Mouse (Mus musculus) small intestine, adult 2 months (tissue): Measurements from ENCODE around the gene Glyctk. TPM values are rescaled to one million over a fixed set of nuclear protein-coding genes. Genes with fewer than 3 reads are reported as not detected.
A peak's percentile ranks its signal among the peaks of the same experiment; 100 is the strongest.

Experiments
- H3K27ac ChIP-seq: fragments of 200-500 bp; 2 replicates; pipeline ENCODE4 v1.5.1; 2012; ENCODE audit warnings: low read depth, low read length, control low read depth, inconsistent platforms; ENCODE audit not compliant: insufficient read depth
- H3K27me3 ChIP-seq: fragments of 200-500 bp; 2 replicates; pipeline ENCODE4 v1.6.1; 2012; ENCODE audit warnings: mild to moderate bottlenecking, moderate library complexity, low read length, inconsistent platforms; ENCODE audit not compliant: control insufficient read depth, insufficient read depth
- H3K36me3 ChIP-seq: fragments of 200-500 bp; 2 replicates; pipeline ENCODE4 v1.6.1; 2012; ENCODE audit warnings: mild to moderate bottlenecking, low read length, control low read depth, inconsistent platforms; ENCODE audit not compliant: control insufficient read depth, insufficient read depth
- H3K4me1 ChIP-seq: fragments of 200-500 bp; 2 replicates; pipeline ENCODE4 v1.6.1; 2012; ENCODE audit warnings: low read length, inconsistent platforms, mixed read lengths; ENCODE audit not compliant: control insufficient read depth, insufficient read depth, insufficient read length
- H3K4me3 ChIP-seq: fragments of 200-500 bp; 2 replicates; pipeline ENCODE4 v1.5.1; 2012; ENCODE audit warnings: low read depth, mild to moderate bottlenecking, control low read depth, inconsistent platforms, low read length, moderate library complexity
- CTCF ChIP-seq: fragments of 200-500 bp; IDR thresholded peaks from 2 replicates; pipeline ENCODE4 v1.5.1; 2012; ENCODE audit warnings: low read depth, mild to moderate bottlenecking, control low read depth, inconsistent platforms, low read length, moderate library complexity, mixed read lengths; ENCODE audit not compliant: insufficient replicate concordance, insufficient read length; ENCODE audit errors: extremely low read depth
- POLR2A ChIP-seq: fragments of 200-500 bp; IDR thresholded peaks from 2 replicates; pipeline ENCODE4 v1.6.1; 2012; ENCODE audit warnings: low read depth, mild to moderate bottlenecking, control low read depth, inconsistent platforms, low read length, moderate library complexity
- WGBS: fragments of 180-500 bp; shearing (Covaris S2); methylation state at CpG from one replicate; pipeline ENCODE4 v1.1.7; 2018; 5-methylcytosine and 5-hydroxymethylcytosine counted together
- polyA plus RNA-seq: library from polyadenylated mRNA; depleted of rRNA; stranded (reverse); fragments of >200 nt; gene quantifications from 2 replicates; pipeline ENCODE4 v1.2.3, GENCODE M21; 2012

The Glyctk gene
- polyA plus RNA-seq, 1 experiment, result 20.9 TPM

DNA sequence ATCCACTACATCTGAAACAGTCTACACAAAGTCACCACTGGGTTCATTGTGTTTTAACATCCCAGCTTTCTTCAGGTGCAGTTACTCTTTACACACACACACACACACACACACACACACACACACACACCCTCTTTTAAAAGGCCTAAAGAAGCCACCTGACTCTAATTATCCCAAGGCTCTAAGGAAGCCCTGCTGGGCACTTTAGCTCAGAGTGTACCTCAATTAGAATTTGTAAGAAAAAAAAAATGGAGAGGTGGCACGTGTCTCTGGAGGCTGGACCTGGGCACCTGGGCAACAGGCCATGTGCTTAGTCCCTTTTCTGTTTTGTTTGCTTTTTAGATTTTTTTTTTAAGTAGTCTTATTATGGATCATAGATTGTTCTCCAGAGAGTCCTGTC, 9.8 kb upstream of the Glyctk start:
- 20% methylated on average over 1 of the region's 1 CpGs for WGBS
- Histone ChIP-seq H3K36me3 (no peaks in the 10 kb centered on the region), H3K27ac (no peak overlapping the region), H3K27me3 (no peaks in the 10 kb centered on the region), H3K4me1 (peaks cover 5% of the 10 kb centered on the region; the same call in 1 of the 2 replicates), H3K4me3 (no peak overlapping the region)
- no peak for TF ChIP-seq CTCF
- no peak for TF ChIP-seq POLR2A

DNA sequence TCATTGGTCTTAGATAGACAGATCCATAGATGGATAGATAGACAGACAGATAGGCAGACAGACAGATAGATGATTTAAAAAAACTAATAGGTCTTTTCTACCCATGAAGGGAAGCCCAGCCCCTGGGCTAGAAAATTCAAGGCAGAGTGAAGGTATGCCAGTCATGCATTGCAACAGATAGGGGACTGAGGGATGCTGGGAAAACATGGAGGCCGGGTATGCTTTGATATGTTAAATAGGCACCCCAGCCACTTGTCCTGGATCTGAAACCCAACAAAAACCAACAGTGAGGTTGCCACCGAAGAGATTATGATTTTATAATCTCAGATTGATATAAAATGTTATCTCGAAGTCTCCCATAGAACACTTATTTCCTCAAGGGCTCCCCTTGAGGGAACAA, 9.3 kb upstream of the Glyctk start:
- H3K4me1 ChIP-seq, result peaks cover 5% of the 10 kb centered on the region; the same call in 1 of the 2 replicates
- H3K27ac ChIP-seq, result no peak overlapping the region
- 24% methylated on average over 3 of the region's 3 CpGs for WGBS
- no peaks in the 10 kb centered on the region for H3K36me3 ChIP-seq
- H3K4me3 ChIP-seq, result no peak overlapping the region
- no peaks in the 10 kb centered on the region for H3K27me3 ChIP-seq
- TF ChIP-seq POLR2A (no peak), CTCF (no peak)

DNA sequence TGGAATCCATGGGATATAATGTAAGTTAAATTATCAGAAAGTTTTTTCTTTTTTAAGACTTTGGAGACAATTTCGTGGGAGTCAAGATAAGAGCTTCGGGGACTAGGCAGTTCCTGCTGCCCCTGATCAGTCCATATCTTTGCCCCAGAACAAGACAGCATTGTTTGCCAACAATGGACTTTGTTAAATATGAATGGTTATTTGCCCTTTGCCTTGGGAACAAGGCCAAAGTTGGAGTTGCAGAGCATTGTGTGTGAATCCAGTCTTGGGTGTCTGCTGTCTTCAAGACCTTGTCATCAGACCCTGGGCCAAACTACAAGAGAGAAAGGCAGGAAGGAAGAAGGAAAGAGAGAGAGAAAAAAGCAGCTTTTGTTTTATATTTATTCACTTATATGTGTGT, 8.8 kb upstream of the Glyctk start:
- WGBS, result 17% methylated on average over 2 of the region's 2 CpGs
- Histone ChIP-seq H3K27me3 (no peaks in the 10 kb centered on the region), H3K36me3 (no peaks in the 10 kb centered on the region)

DNA sequence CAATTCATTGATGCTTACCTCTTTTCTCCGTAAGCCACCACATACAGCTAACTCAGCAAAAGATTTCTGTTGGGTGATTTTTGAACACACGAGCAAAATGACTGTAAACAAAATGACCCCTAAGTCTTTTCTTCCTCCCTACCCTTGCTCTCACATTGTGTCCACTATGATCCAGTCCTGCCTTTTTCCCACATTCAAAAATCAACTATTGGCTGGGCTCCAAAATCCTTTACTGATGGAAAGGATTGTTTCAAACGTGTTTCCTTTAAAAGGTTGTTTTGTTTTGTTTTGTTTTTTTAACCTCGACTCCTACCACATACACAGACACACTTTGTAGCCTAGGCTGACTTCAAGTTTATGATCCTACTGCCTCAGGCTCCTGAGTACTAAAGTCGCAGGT, 2.5 kb upstream of the Glyctk start:
- WGBS, result 23% methylated on average over 5 of the region's 5 CpGs
- peak overlapping the region; percentile 99 for H3K27ac ChIP-seq

More for the DNA sequence above, 8.8 kb upstream of the Glyctk start:
- Histone ChIP-seq H3K27ac (no peak overlapping the region), H3K4me3 (no peak overlapping the region), H3K4me1 (peaks cover 5% of the 10 kb centered on the region; the same call in 1 of the 2 replicates)
- TF ChIP-seq CTCF, result no peak
- TF ChIP-seq POLR2A, result no peak

DNA sequence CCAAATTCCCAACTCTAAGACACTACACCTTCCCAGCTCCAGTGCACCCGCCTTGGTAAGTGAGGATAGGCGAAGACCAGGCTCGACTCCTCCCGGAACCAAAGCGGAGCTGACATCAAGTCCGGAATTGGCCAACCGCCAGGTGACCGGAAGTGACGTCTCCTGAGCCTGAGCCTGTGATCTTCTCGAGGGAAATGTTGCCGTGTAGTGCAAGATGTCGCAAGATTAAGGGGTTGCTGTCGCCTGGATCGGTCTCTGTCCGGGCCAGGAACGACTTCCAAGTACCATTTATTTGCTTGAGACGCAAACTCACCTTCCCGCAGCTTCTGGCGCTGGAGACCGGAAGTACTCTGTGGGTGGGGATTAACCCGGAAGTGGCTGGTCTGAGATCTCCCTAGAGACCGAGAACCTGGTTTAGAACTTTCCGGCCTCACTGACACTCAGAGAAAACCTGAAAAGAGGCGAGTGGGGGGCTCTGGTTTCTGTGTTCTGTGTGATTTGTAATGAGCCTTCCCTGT, 1.9 kb upstream of the Glyctk start:
- Histone ChIP-seq H3K4me1 (peaks cover 24% of the 10 kb centered on the region), H3K27ac (peak overlapping the region; percentile 99), H3K36me3 (no peaks in the 10 kb centered on the region), H3K4me3 (peak overlapping the region; percentile 75), H3K27me3 (no peaks in the 10 kb centered on the region)
- TF ChIP-seq POLR2A (peak; percentile 40; the same call in 1 of the 2 replicates), CTCF (no peak)
- WGBS, result 1% methylated on average over 24 of the region's 24 CpGs

More for the DNA sequence above, 2.5 kb upstream of the Glyctk start:
- Histone ChIP-seq H3K27me3 (no peaks in the 10 kb centered on the region), H3K4me1 (peaks cover 24% of the 10 kb centered on the region), H3K36me3 (no peaks in the 10 kb centered on the region), H3K4me3 (peak overlapping the region; percentile 75; the same call in 1 of the 2 replicates)
- no peak for TF ChIP-seq POLR2A
- TF ChIP-seq CTCF, result no peak

DNA sequence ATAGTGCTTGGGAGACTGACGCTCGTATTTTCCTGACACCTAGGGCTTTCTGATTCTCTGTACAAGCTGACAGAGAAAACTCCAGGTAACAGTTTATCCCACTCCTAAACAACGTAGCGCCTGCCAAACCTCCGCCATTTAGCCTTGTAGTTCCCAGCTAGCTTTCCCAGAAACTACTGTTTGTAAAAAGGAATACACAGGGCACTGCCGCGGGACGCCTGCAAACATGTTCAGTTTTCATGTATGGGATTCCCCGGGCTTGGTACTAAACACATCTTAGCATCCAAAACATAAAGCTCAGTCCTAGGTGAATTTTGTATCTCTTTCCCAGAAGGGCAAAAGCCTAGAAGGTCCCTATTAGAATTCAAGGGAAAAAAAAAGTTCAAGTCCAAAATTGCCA, 1.3 kb upstream of the Glyctk start:
- Histone ChIP-seq H3K36me3 (no peaks in the 10 kb centered on the region), H3K27ac (0 out of 2 replicates have a peak overlapping the region, but pooled peaks have one; percentile 30), H3K27me3 (no peaks in the 10 kb centered on the region), H3K4me1 (peaks cover 24% of the 10 kb centered on the region), H3K4me3 (no peak overlapping the region)
- no peak for TF ChIP-seq CTCF
- no peak for TF ChIP-seq POLR2A
- WGBS, result 84% methylated on average over 9 of the region's 9 CpGs

DNA sequence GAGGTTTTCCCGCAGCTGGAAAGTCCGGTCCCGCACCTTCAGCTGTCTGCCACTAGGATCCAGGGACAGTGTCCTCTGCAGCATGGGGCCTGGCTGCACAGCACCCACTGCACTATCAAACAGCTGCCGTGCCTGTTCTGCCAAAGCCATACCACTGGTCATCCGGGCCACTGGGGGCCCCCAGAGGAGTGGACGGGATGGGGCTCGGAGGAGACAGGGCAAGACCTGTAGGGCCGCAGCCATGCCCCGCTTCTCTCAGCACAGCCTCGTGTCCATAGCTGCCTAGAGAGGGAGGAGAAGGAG, 364 bp downstream of the Glyctk start:
- Histone ChIP-seq H3K4me1 (peaks cover 24% of the 10 kb centered on the region), H3K4me3 (peak overlapping the region; percentile 34), H3K36me3 (no peaks in the 10 kb centered on the region), H3K27me3 (no peaks in the 10 kb centered on the region), H3K27ac (0 out of 2 replicates have a peak overlapping the region, but pooled peaks have one; percentile 17)
- no peak for TF ChIP-seq POLR2A
- WGBS, result 88% methylated on average over 10 of the region's 10 CpGs

DNA sequence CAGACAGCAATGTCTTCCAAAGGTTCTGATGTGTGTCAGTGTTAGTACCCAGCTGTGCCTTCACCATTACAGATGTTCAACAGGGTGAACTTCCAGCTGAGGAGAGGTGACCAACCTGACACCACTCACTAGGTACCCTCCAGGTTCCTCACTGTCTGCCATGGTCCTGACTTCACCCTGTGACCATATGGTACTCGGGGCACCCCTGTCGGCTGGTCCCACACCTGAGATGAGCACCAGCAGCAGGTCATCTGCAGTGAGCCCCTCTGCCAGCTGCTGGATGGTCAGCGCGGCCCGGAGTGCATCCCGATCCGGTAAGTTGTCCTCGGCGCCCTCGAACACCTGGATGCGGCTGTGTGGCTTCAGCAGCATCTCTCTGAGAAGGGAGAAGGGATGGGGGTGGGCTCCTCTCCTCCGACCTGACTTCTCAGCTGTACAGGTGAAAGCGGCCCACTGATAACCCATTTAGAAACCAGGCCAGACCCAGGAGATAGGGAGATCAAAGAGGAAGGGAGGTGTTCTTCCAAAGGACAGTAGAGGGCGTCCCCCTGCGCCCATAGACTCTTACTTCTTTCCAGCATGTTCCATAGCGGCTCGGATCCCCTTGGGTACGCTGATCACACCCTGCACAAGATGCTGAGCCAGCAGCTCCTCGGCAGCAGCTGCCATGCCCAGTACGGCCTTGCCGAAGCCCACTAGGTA, 866 bp downstream of the Glyctk start:
- H3K36me3 ChIP-seq, result no peaks in the 10 kb centered on the region
- 93% methylated on average over 21 of the region's 21 CpGs for WGBS
- H3K27me3 ChIP-seq, result no peaks in the 10 kb centered on the region
- H3K4me3 ChIP-seq, result peak overlapping the region; percentile 34
- H3K27ac ChIP-seq, result 0 out of 2 replicates have a peak overlapping the region, but pooled peaks have one; percentile 17
- peaks cover 24% of the 10 kb centered on the region for H3K4me1 ChIP-seq
- no peak for TF ChIP-seq CTCF
- TF ChIP-seq POLR2A, result no peak
